Mouse (Mus musculus) heart, embryonic 14.5 days (tissue): ENCODE results near the gene Nmur1. TPM values are rescaled to one million over a fixed set of nuclear protein-coding genes. Genes with fewer than 3 reads are reported as not detected.

Experiments
- ATAC-seq: fragments of 200-750 bp; cut with Nextera tagmentation; 2 replicates; pipeline ENCODE4 v1.8.0; 2017; ENCODE audit warnings: low read depth, moderate TSS enrichment; ENCODE audit not compliant: insufficient number of reproducible peaks, insufficient read depth, low FRiP score
- H3K27ac ChIP-seq, 2 experiments: fragments of 200-500 bp in 1 of 2; fragments of 300-500 bp in 1 of 2; sonication (generic) in 1 of 2; replicated peaks in 1 of 2; 2 replicates each; pipeline ENCODE4 v1.5.1; 2012 to 2014; ENCODE audit warnings: low read depth in 2 of 2, low read length in 2 of 2, control low read depth in 1 of 2, mild to moderate bottlenecking in 1 of 2, mixed read lengths in 1 of 2; ENCODE audit not compliant: control insufficient read depth in 1 of 2, insufficient read depth in 1 of 2
- H3K27me3 ChIP-seq: fragments of 300-500 bp; sonication (generic); 2 replicates; pipeline ENCODE4 v1.6.1; 2014; ENCODE audit warnings: mild to moderate bottlenecking, low read length, control low read depth; ENCODE audit not compliant: control insufficient read depth, insufficient read depth
- H3K36me3 ChIP-seq: fragments of 300-500 bp; sonication (generic); 2 replicates; pipeline ENCODE4 v1.6.1; 2014; ENCODE audit warnings: mild to moderate bottlenecking, control low read depth, low read length, mixed read lengths; ENCODE audit not compliant: control insufficient read depth, insufficient read depth
- H3K4me1 ChIP-seq, 2 experiments: fragments of 200-500 bp in 1 of 2; fragments of 300-500 bp in 1 of 2; sonication (generic) in 1 of 2; 2 replicates each; pipeline ENCODE4 v1.6.1; 2012 to 2014; ENCODE audit warnings: low read length in 2 of 2, control low read depth in 1 of 2, mixed read lengths in 1 of 2; ENCODE audit not compliant: control insufficient read depth in 2 of 2, insufficient read depth in 2 of 2
- H3K4me2 ChIP-seq: fragments of 300-500 bp; sonication (generic); 2 replicates; pipeline ENCODE4 v1.6.1; 2014; ENCODE audit warnings: mild to moderate bottlenecking, low read length
- H3K4me3 ChIP-seq, 2 experiments: fragments of 200-500 bp in 1 of 2; fragments of 300-500 bp in 1 of 2; sonication (generic) in 1 of 2; 2 replicates each; pipeline ENCODE4 v1.5.1; 2012 to 2014; ENCODE audit warnings: low read length in 2 of 2, mild to moderate bottlenecking in 2 of 2, control low read depth in 1 of 2, low read depth in 1 of 2, moderate library complexity in 1 of 2; ENCODE audit not compliant: control insufficient read depth in 1 of 2, insufficient read depth in 1 of 2
- H3K9ac ChIP-seq: fragments of 300-500 bp; sonication (generic); 2 replicates; pipeline ENCODE4 v1.6.1; 2014; ENCODE audit warnings: mild to moderate bottlenecking, low read length
- H3K9me3 ChIP-seq: fragments of 300-500 bp; sonication (generic); 2 replicates; pipeline ENCODE4 v1.6.1; 2016; ENCODE audit warnings: low read length, control low read depth; ENCODE audit not compliant: control insufficient read depth
- WGBS: fragments of 180-500 bp; shearing (Covaris S2); extraction: QIAGEN DNeasy Blood & Tissue Kit; methylation state at CpG from one replicate; pipeline ENCODE4 v1.1.7; 2014; 5-methylcytosine and 5-hydroxymethylcytosine counted together
- polyA plus RNA-seq: library from polyadenylated mRNA; unstranded; fragments of >200 nt; fragmentation: Nextera tagmentation; extraction: Ambion mirVana; gene quantifications from 2 replicates; pipeline ENCODE4 v1.2.1, GENCODE M21; 2014

Nmur1 gene
- polyA plus RNA-seq, 1 experiment from 2014 or later = not detected

- Histone ChIP-seq H3K9me3 (no peaks in the 10 kb centered on the region), H3K27me3 (no peaks in the 10 kb centered on the region), H3K4me1 (peaks cover 52 to 74% of the 10 kb centered on the region in 2 experiments), H3K4me2 (peak overlapping the region; percentile 95), H3K36me3 (no peaks in the 10 kb centered on the region), H3K4me3 (peak overlapping the region; percentile 38 to 57), H3K9ac (peak overlapping the region; percentile 96), H3K27ac (peak overlapping the region; percentile 99 to 100)
- peak; percentile 71 for ATAC-seq
- 4% methylated on average over 18 of the region's 18 CpGs for WGBS
Measured at GRCm38 (mm10) chr1:86440171-86440886, 14.3 kb upstream of the Nmur1 start.

- H3K4me3 ChIP-seq = no peak overlapping the region
- no peaks in the 10 kb centered on the region for H3K36me3 ChIP-seq
- H3K4me1 ChIP-seq = peaks cover 59 to 81% of the 10 kb centered on the region in 2 experiments
- H3K27me3 ChIP-seq = no peaks in the 10 kb centered on the region
- no peaks in the 10 kb centered on the region for H3K9me3 ChIP-seq
- peak overlapping the region; percentile 74 to 100 for H3K27ac ChIP-seq
- no peak for ATAC-seq
- peak overlapping the region; percentile 57 for H3K9ac ChIP-seq
- WGBS = 4% methylated on average over 8 of the region's 8 CpGs
- H3K4me2 ChIP-seq = peak overlapping the region; percentile 95
Measured at GRCm38 (mm10) chr1:86439487-86440170, 13.6 kb upstream of the Nmur1 start.

GRCm38 (mm10) chr1:86438501-86438900, 12.5 kb upstream of the Nmur1 start:
- no peaks in the 10 kb centered on the region for H3K9me3 ChIP-seq
- no peak overlapping the region for H3K4me2 ChIP-seq
- ATAC-seq = no peak
- 62% methylated on average over 2 of the region's 2 CpGs for WGBS
- H3K4me1 ChIP-seq = peaks cover 57 to 80% of the 10 kb centered on the region in 2 experiments
- H3K9ac ChIP-seq = no peak overlapping the region
- peak overlapping the region in 1 of 2 experiments; percentile 100; a peak in 2 of 4 replicates for H3K27ac ChIP-seq
- H3K27me3 ChIP-seq = no peaks in the 10 kb centered on the region
- no peaks in the 10 kb centered on the region for H3K36me3 ChIP-seq
- H3K4me3 ChIP-seq = no peak overlapping the region

- Histone ChIP-seq H3K4me3 (no peak overlapping the region), H3K9me3 (no peaks in the 10 kb centered on the region), H3K27me3 (no peaks in the 10 kb centered on the region), H3K4me1 (peaks cover 52 to 75% of the 10 kb centered on the region in 2 experiments), H3K36me3 (no peaks in the 10 kb centered on the region), H3K27ac (peak overlapping the region; percentile 38 to 39; a peak in 2 of 4 replicates), H3K9ac (peak overlapping the region; percentile 31; the same call in 1 of the 2 replicates), H3K4me2 (no peak overlapping the region)
- no peak for ATAC-seq
- WGBS = 35% methylated on average over 6 of the region's 6 CpGs
Measured at GRCm38 (mm10) chr1:86438014-86438319, 11.9 kb upstream of the Nmur1 start.

- Histone ChIP-seq H3K4me2 (no peak overlapping the region), H3K36me3 (no peaks in the 10 kb centered on the region), H3K9ac (peak overlapping the region; percentile 31; the same call in 1 of the 2 replicates), H3K27me3 (no peaks in the 10 kb centered on the region), H3K27ac (peak overlapping the region in 1 of 2 experiments; percentile 38; a peak in 1 of 4 replicates), H3K9me3 (no peaks in the 10 kb centered on the region), H3K4me3 (no peak overlapping the region), H3K4me1 (peaks cover 48 to 76% of the 10 kb centered on the region in 2 experiments)
- no peak for ATAC-seq
- WGBS = 67% methylated on average over 9 of the region's 9 CpGs
Measured at GRCm38 (mm10) chr1:86437219-86438013, 11.4 kb upstream of the Nmur1 start.

GRCm38 (mm10) chr1:86435302-86435821, 9.3 kb upstream of the Nmur1 start:
- H3K4me3 ChIP-seq = peak overlapping the region in 1 of 2 experiments; percentile 43; a peak in 1 of 4 replicates
- 11% methylated on average over 13 of the region's 13 CpGs for WGBS
- peak overlapping the region; percentile 100 for H3K27ac ChIP-seq
- H3K36me3 ChIP-seq = no peaks in the 10 kb centered on the region
- peak overlapping the region; percentile 86 for H3K9ac ChIP-seq
- ATAC-seq = peak; percentile 25; the same call in 1 of the 2 replicates
- no peaks in the 10 kb centered on the region for H3K9me3 ChIP-seq
- H3K27me3 ChIP-seq = no peaks in the 10 kb centered on the region
- peaks cover 36 to 65% of the 10 kb centered on the region in 2 experiments for H3K4me1 ChIP-seq
- peak overlapping the region; percentile 76 for H3K4me2 ChIP-seq
